Comparison of ENCODE assay signal across 25 mouse cellular contexts in the genomic region with DNA sequence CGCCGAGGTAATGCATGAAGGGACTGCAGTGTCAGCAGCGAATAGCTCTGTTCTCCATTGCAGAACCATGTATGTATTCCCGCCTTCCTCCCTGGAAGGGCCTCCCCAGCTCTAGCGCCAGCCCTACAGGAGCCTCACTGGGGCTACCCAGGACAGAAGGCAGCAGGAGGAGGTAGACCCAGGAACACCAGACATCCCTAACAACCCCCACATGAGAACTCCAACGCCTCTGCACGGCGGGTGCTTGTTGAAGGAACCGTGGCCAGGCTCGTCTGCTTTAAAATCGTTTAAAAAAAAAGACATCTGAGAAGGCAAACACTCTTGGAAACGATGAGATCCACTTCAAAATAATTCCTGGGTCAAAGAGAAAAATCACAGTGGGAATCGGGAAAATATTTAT.
DNase-seq lines count a peak whose midpoint lies in the region; ATAC-seq and TF ChIP-seq lines count a peak whose summit lies in the region.
"Had no signal": no experiment of that assay in that cellular context is flagged by ENCODE, and none has a peak within 500 bp of the region (broad histone marks: within the 10 kb centered on the region; RNA-seq: fewer than 3 reads in every experiment).

No protein-coding gene starts in this region.

- TF ChIP-seq CTCF in layer of hippocampus, adult 2 months (conservative IDR thresholded peaks at IDR 0.05): no peak

- no peak overlapping the region for H3K27ac ChIP-seq in layer of hippocampus, adult 2 months
- H3K27ac ChIP-seq: heart, embryonic 15.5 days; hindbrain, embryonic 10.5 days; hindbrain, embryonic 13.5 days had no signal

- no peak for DNase-seq in frontal cortex, postnatal 10 days (ENCODE audit: low spot score in 2 of 2)
- DNase-seq in layer of hippocampus, adult 2 months (ENCODE audit: low spot score in 2 of 2): peak; percentile 24 to 36
- no peak for DNase-seq in layer of hippocampus, postnatal 10 days (ENCODE audit: low spot score in 2 of 2)
- DNase-seq in right cerebral cortex, adult 18-20 months: peak; percentile 54
- DNase-seq in right cerebral cortex, postnatal 14 days: no peak
- DNase-seq in right cerebral cortex, postnatal 25 days: peak; percentile 23
- no peak for DNase-seq in urinary bladder, postnatal 25 days (ENCODE audit: low spot score)
- DNase-seq: adrenal gland, adult 8-10 months; adrenal gland, postnatal 25 days; cerebellum, adult 18-20 months; cerebellum, adult 9-10 months; cerebellum, postnatal 14 days; forebrain, postnatal 0 days; gastrocnemius, postnatal 25 days; heart, adult 18-20 months; heart, postnatal 10 days; heart, postnatal 36 days had no signal

- no peak overlapping the region for H3K4me3 ChIP-seq in layer of hippocampus, adult 2 months
- H3K4me3 ChIP-seq: heart, embryonic 12.5 days; heart, embryonic 15.5 days; hindbrain, embryonic 10.5 days; hindbrain, embryonic 13.5 days had no signal

- peak; percentile 80 for ATAC-seq in frontal cortex, adult (ENCODE audit: low TSS enrichment)
- ATAC-seq: activated CD4-positive, CD25-positive, alpha-beta regulatory T cell, adult 4 months; forebrain, embryonic 14.5 days; forebrain, postnatal 0 days; hindbrain, embryonic 16.5 days had no signal

Comparison
In these comparisons a context has a peak if more than half of its experiments do, and no peak if none do; other contexts are left out.
1. DNase-seq: peak in layer of hippocampus, adult 2 months (2 of 2), right cerebral cortex, adult 18-20 months (single experiment) and right cerebral cortex, postnatal 25 days (single experiment); none in frontal cortex, postnatal 10 days (0 of 2), layer of hippocampus, postnatal 10 days (0 of 2), right cerebral cortex, postnatal 14 days (single experiment) and urinary bladder, postnatal 25 days (single experiment).